Mouse (Mus musculus): ENCODE measurements at regions not wholly inside any gene's neighbourhood (a gene's known extent, or its start where the extent isn't known, plus 50 kb on each side); places are given as distances from the start of the nearest gene placed in this dataset.

- CTCF ChIA-PET, result no interaction called here
- POLR2A ChIA-PET, result no interaction called here
Observed at GRCm38 (mm10) chr10:126070984-126071713, 105.2 kb downstream of the Lrig3 start.

GRCm38 (mm10) chr10:126071714-126072057, 105.7 kb downstream of the Lrig3 start:
- ChIA-PET CTCF (no interaction called here), POLR2A (no interaction called here)

GRCm38 (mm10) chr10:126077313-126077966, 111.5 kb downstream of the Lrig3 start:
- POLR2A ChIA-PET, result no interaction called here
- CTCF ChIA-PET, result no interaction called here

- CTCF ChIA-PET, result no interaction called here
- POLR2A ChIA-PET, result no interaction called here
Observed at GRCm38 (mm10) chr10:126082576-126082975, 116.6 kb downstream of the Lrig3 start.

- ChIA-PET CTCF (interaction anchor here in 2 of 4 experiments (0.9 to 1.0 kb wide), 2 partner anchors 541 to 699 kb away, joined by 3 read pairs; no protein-coding TSS in a partner anchor), POLR2A (no interaction called here)
Observed at GRCm38 (mm10) chr10:126086684-126087083, 120.7 kb downstream of the Lrig3 start.

- ChIA-PET POLR2A (no interaction called here), CTCF (interaction anchor here in 1 of 4 experiments (0.5 kb wide), 1 partner anchor 84 kb away, joined by 3 read pairs; no protein-coding TSS in a partner anchor)
Observed at GRCm38 (mm10) chr10:126094238-126094880, 128.4 kb downstream of the Lrig3 start.

GRCm38 (mm10) chr10:126097896-126098295, 131.9 kb downstream of the Lrig3 start:
- ChIA-PET CTCF (no interaction called here), POLR2A (no interaction called here)

- CTCF ChIA-PET, result no interaction called here
- POLR2A ChIA-PET, result no interaction called here
Observed at GRCm38 (mm10) chr10:126102876-126103275, 136.9 kb downstream of the Lrig3 start.

GRCm38 (mm10) chr10:126113106-126113505, 147.1 kb downstream of the Lrig3 start:
- CTCF ChIA-PET, result no interaction called here

GRCm38 (mm10) chr10:126115386-126115785, 149.4 kb downstream of the Lrig3 start:
- ChIA-PET CTCF (no interaction called here), POLR2A (no interaction called here)

More at GRCm38 (mm10) chr10:126113106-126113505, 147.1 kb downstream of the Lrig3 start:
- POLR2A ChIA-PET, result no interaction called here

- CTCF ChIA-PET, result no interaction called here
- POLR2A ChIA-PET, result no interaction called here
Observed at GRCm38 (mm10) chr10:126121626-126122025, 155.7 kb downstream of the Lrig3 start.

- CTCF ChIA-PET, result no interaction called here
- POLR2A ChIA-PET, result no interaction called here
Observed at GRCm38 (mm10) chr10:126122504-126122903, 156.5 kb downstream of the Lrig3 start.

- ChIA-PET POLR2A (no interaction called here), CTCF (no interaction called here)
Observed at GRCm38 (mm10) chr10:126133188-126133587, 167.2 kb downstream of the Lrig3 start.

GRCm38 (mm10) chr10:126133957-126134356, 168.0 kb downstream of the Lrig3 start:
- POLR2A ChIA-PET, result no interaction called here
- CTCF ChIA-PET, result no interaction called here

- ChIA-PET CTCF (no interaction called here), POLR2A (no interaction called here)
Observed at GRCm38 (mm10) chr10:126138585-126138984, 172.6 kb downstream of the Lrig3 start.

GRCm38 (mm10) chr10:126141586-126141985, 175.6 kb downstream of the Lrig3 start:
- ChIA-PET CTCF (no interaction called here), POLR2A (no interaction called here)

- CTCF ChIA-PET, result no interaction called here
- POLR2A ChIA-PET, result no interaction called here
Observed at GRCm38 (mm10) chr10:126143833-126144232, 177.9 kb downstream of the Lrig3 start.

GRCm38 (mm10) chr10:126144609-126145202, 178.7 kb downstream of the Lrig3 start:
- ChIA-PET CTCF (no interaction called here), POLR2A (no interaction called here)

- ChIA-PET CTCF (interaction anchor here in 1 of 4 experiments (0.6 kb wide), 1 partner anchor 522 kb away, joined by 3 read pairs; no protein-coding TSS in a partner anchor), POLR2A (no interaction called here)
Observed at GRCm38 (mm10) chr10:126157300-126157699, 191.3 kb downstream of the Lrig3 start.

GRCm38 (mm10) chr10:126165215-126165614, 199.2 kb downstream of the Lrig3 start:
- CTCF ChIA-PET, result no interaction called here
- POLR2A ChIA-PET, result interaction anchor here in 1 of 4 experiments (0.7 kb wide), 1 partner anchor 668 kb away, joined by 3 read pairs; no protein-coding TSS in a partner anchor

Data from embryonic stem cell, embryonic (primary cell).